Mouse (Mus musculus) yolk sac, embryonic 10.5 days (tissue): Measurements from ENCODE around the gene D130043K22Rik.

ENCODE experiments used
- DNase-seq: peaks from one replicate; pipeline ENCODE4 v3.0.0-alpha.2; 2017; ENCODE audit warnings: low spot score

The D130043K22Rik gene

GRCm38 (mm10) chr13:24892516-24892915 is 47.6 kb downstream of the D130043K22Rik start:
- no peak for DNase-seq

- peak; percentile 48 for DNase-seq
Observed at GRCm38 (mm10) chr13:24893880-24894279, 48.9 kb downstream of the D130043K22Rik start.

GRCm38 (mm10) chr13:24901916-24902315 is 57.0 kb downstream of the D130043K22Rik start:
- no peak for DNase-seq

GRCm38 (mm10) chr13:24903412-24903811 is 58.5 kb downstream of the D130043K22Rik start:
- DNase-seq = no peak

GRCm38 (mm10) chr13:24905422-24905821 is 60.5 kb downstream of the D130043K22Rik start:
- no peak for DNase-seq

- DNase-seq = no peak
Observed at GRCm38 (mm10) chr13:24906831-24907570, 62.1 kb downstream of the D130043K22Rik start.

- no peak for DNase-seq
Observed at GRCm38 (mm10) chr13:24909112-24909511, 64.2 kb downstream of the D130043K22Rik start.

GRCm38 (mm10) chr13:24913576-24913975 is 68.6 kb downstream of the D130043K22Rik start:
- DNase-seq = no peak

- DNase-seq = no peak
Observed at GRCm38 (mm10) chr13:24914915-24915314, 70.0 kb downstream of the D130043K22Rik start.

- no peak for DNase-seq
Observed at GRCm38 (mm10) chr13:24915831-24916230, 70.9 kb downstream of the D130043K22Rik start.

- DNase-seq = peak; percentile 38
Observed at GRCm38 (mm10) chr13:24920333-24920977, 75.5 kb downstream of the D130043K22Rik start.

- DNase-seq = no peak
Observed at GRCm38 (mm10) chr13:24921281-24921680, 76.3 kb downstream of the D130043K22Rik start.

GRCm38 (mm10) chr13:24923991-24924390 is 79.1 kb downstream of the D130043K22Rik start:
- DNase-seq = no peak

- no peak for DNase-seq
Observed at GRCm38 (mm10) chr13:24930591-24930990, 85.7 kb downstream of the D130043K22Rik start.

GRCm38 (mm10) chr13:24933199-24933598 is 88.3 kb downstream of the D130043K22Rik start:
- no peak for DNase-seq

- no peak for DNase-seq
Observed at GRCm38 (mm10) chr13:24936772-24937107, 91.8 kb downstream of the D130043K22Rik start.

- DNase-seq = peak; percentile 78
Observed at GRCm38 (mm10) chr13:24937108-24937838, 92.3 kb downstream of the D130043K22Rik start, which contains the start of gene Aldh5a1. Gene Aldh5a1, minus strand, starts transcription at chr13:24937661.

- DNase-seq = no peak
Observed at GRCm38 (mm10) chr13:24937839-24938166, 92.9 kb downstream of the D130043K22Rik start.

GRCm38 (mm10) chr13:24938683-24939082 is 93.7 kb downstream of the D130043K22Rik start:
- DNase-seq = peak; percentile 57

- no peak for DNase-seq
Observed at GRCm38 (mm10) chr13:24939472-24939871, 94.5 kb downstream of the D130043K22Rik start.

GRCm38 (mm10) chr13:24942512-24943282 is 97.8 kb downstream of the D130043K22Rik start, which contains the start of gene Gpld1:
Gene Gpld1, plus strand, starts transcription at chr13:24943152.
- no peak for DNase-seq

GRCm38 (mm10) chr13:24943303-24943702 is 98.4 kb downstream of the D130043K22Rik start:
- DNase-seq = no peak
